Mouse (Mus musculus) ovary, postnatal 14 days (tissue): Measurements from ENCODE around the gene Mid1.

Source experiments
- DNase-seq: peaks from one replicate; pipeline ENCODE4 v3.0.0; 2022; ENCODE audit warnings: low spot score

The Mid1 gene

DNA sequence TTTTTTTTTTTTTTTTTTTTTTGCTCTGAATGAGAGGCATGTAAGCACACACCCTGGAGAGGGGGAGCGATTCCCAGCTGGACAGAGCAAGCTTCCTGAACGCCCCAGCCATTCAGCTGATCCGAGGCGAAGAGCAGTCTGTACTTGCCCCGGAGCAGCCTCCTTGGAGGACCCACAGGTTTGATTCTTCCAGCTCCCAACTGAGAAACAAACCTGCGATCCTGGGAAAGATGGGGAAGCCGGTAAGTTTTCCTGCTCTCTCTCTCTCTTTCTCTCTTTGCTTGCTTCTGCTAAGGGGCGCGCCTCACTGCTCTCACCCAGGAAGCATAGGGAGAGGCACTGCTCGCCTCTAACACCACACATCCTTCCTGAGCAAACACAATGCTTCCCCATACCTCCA is at the start of gene Mid1:
Mid1 (plus strand) TSS at position 69 of the 400 bp plus-strand sequence.
- peak; percentile 7 for DNase-seq

- DNase-seq: no peak
Observed at GRCm38 (mm10) chrX:169673056-169673455, 11.9 kb upstream of the Mid1 start.

- DNase-seq: no peak
Observed at GRCm38 (mm10) chrX:169676313-169676712, 8.7 kb upstream of the Mid1 start.

GRCm38 (mm10) chrX:169685731-169686130 is 732 bp downstream of the Mid1 start:
- no peak for DNase-seq

DNA sequence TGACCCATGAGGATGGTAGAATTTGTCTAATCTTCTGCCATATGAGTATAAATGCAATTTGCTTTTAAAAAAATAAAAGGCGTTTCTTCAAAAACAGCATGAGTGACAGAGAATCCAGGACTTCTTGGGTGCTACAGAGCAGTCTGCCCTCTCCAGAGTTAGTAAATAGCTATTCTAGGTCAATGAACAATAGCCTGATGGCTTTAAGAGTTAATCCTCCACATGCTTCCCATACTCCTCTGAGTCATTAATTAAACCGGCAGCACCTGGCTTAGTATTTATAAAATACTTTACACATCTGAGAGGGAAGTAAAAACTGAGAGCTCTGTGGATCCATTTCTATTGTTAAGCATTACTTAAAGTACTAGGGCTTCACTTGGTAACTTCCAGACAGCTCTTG is 6.2 kb downstream of the Mid1 start:
- DNase-seq: no peak

- DNase-seq: no peak
Observed at GRCm38 (mm10) chrX:169691675-169692074, 6.7 kb downstream of the Mid1 start.

DNA sequence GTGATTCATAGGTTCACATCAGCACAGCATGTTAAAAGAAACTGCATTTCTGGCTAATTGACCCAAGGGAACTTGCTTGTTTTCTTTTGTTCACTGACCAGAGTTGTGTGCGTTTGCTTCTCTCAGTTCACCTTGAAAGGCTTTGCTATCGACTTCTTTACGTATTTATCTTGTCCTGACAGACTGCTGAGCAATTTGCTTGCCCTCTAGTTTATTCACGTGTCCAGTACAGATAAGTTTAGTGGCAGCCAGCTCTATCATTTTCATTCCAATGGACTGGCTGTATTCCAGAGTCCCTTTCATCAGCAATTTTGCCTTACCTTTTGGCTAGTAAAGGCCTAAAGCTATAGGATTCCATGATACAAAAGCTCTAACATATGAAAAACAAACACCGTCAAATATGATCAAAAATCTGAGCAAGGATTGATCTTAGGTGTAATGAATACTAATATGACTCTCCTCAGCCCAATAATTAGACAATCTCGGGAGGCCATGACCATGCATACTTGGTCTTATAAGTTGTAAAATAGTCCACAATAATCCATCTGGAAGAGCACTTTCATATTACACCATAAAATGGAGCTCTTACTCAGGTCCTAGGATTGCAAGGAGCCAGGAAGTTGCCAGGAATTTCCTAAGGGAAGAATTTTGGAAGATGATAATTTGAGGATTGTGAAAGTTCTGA is 7.4 kb downstream of the Mid1 start:
- no peak for DNase-seq

DNA sequence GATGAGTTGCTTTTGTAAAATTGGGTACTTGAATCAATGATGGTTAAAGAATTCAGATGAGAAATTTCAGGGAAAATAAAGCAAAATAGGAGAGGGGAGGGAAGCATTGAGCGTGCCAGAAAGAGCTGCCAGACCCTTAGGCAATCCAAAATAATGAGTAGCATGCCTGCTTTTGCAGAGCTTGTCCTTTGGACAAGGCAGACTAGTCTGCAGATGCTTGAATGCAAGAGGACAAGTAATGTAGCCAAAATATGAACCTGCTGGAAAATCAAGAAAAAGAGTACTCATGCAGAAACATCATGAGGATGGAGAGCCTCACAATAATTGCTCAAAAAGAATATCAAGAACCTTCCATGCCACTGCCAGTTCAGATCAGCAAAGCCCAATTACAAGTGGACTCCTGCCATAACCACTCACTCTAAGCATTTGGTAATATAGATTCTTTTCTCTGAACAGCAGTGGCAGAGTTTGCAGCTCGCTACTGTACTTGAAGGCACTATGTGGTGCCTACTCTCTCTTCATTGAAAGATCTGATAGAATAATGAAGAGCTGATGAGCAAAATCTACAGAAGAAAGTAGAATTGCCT is 19.1 kb downstream of the Mid1 start:
- DNase-seq: no peak

GRCm38 (mm10) chrX:169723511-169723910 is 38.5 kb downstream of the Mid1 start:
- DNase-seq: no peak

DNA sequence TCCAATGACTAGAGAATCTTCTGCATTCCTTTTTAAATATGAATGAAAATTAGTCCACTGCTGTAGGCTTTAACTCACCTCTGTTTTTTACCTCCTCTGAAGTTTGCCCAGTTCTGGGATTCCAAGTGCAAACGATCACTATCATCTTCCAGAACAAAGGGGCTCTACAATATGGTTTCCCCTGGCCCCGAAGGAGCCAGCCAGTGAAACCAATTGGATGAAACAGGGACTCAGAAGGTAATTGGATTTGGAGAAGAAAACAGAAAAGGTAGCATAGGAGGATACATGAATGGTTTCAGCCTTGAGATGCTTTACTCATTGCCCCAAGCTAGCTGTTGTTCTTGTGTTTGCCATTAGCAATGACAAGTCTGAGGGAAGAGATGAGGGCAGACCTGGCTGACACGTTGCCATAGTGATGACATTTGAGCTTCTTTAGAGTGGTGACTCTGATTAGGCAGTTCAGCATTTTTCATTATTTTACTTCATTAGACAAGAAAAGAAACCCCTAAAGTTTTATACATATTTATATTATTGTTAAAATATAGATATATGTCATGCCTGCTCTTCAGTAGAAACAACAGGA is 50.5 kb downstream of the Mid1 start:
- DNase-seq: no peak

DNA sequence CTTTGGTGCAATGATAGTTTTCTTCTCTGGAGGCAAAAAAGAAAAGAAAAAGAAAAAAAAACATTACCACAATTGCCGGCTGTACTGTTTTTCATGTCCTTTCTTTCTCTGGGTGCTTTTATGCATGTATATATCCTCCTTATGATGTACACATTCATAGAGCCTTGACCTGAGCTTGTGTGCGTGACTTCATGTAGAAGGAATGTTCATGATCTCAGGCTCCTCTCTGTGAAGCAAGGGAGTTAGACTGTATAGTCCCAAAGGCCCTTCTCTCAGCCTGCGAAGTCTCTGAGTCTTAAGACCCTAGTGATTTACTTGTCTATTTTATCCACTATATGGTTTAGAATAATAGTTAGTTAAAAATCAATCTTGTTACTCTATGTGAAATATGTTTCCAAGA is 73.0 kb downstream of the Mid1 start:
- no peak for DNase-seq

DNA sequence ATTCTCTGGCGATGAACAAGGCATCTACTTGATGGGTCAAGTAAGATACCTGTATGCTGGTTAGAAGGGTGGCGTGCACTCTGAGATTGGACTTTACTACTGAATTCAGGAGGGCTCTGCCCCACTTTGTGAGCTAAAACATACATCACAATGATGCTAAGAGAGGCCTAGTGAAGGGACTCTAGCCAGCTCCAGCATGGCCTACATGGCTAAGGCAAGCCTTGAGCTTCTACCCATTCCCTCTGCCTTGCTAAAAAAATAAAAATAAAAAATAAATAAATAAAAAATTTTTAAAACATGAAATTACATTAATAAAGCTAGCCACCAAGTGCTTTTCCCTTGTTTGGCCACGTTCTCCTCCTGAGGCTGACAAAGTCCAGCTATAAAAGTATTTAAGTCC is 94.5 kb downstream of the Mid1 start, which contains the start of gene 4933400A11Rik:
4933400A11Rik (minus strand) TSS at position 101 of the 400 bp plus-strand sequence.
- DNase-seq: no peak

DNA sequence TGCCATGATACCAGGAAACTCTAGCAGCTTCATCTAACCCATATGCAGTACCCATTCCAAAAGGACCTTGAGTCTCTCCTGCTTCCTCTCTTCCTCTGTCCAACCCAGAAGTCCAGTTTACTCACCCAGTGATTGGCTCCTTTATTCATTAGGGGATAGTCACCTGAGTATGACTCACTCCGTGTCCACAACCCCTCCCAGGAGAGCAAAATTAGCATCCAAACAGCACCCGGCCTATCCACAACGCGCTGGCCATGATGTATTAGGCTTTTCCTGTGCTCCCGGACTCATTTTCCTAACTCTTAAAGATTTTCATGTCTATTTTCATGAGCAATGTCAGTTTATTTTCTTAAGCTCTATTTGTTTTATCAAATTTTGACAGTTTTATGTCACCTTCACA is 104.7 kb downstream of the Mid1 start:
- no peak for DNase-seq

GRCm38 (mm10) chrX:169792879-169793278 is 107.9 kb downstream of the Mid1 start:
- DNase-seq: no peak

GRCm38 (mm10) chrX:169794421-169794820 is 109.4 kb downstream of the Mid1 start:
- DNase-seq: no peak

DNA sequence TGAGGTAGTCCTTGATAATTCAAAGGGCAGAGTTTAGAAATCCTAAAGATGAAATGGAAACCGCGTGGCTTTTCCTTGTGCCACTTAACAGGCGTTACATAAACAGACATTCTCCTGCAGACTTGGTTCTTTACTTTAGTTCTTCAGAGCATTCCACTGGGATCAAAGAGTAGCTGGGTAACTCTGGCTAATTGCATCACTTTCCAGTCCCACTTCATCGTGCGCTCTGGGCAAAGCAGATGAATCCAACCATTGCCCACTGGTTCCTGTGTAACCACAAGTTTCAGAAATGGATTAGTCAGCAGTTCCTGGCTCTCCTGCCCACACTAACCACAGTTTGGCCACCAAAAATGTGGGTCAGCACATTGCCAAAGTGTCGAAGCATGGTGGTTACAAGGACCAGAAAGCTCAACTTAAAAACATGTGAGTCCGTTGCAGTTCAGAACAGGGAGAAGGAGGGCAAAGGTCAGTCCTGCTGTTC is 109.9 kb downstream of the Mid1 start:
- DNase-seq: no peak

DNA sequence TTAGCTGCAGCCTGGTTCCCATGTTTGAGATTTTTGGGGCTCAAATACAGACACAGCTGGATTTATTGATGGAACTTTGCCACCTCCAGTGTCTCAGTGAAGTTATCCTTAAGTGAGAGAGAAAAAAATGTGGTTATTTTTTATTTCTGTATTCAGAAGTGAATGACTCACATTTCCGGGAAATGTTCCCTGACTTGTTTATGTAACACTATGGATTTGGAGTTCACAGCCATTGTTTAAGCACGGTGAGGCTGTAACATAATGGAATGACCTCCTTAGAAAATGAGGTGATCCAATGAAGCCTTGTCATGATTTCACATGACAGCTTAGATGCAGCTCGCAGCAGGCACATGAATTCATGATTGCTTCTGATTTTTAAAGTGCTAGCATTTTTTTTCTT is 112.1 kb downstream of the Mid1 start:
- DNase-seq: no peak

DNA sequence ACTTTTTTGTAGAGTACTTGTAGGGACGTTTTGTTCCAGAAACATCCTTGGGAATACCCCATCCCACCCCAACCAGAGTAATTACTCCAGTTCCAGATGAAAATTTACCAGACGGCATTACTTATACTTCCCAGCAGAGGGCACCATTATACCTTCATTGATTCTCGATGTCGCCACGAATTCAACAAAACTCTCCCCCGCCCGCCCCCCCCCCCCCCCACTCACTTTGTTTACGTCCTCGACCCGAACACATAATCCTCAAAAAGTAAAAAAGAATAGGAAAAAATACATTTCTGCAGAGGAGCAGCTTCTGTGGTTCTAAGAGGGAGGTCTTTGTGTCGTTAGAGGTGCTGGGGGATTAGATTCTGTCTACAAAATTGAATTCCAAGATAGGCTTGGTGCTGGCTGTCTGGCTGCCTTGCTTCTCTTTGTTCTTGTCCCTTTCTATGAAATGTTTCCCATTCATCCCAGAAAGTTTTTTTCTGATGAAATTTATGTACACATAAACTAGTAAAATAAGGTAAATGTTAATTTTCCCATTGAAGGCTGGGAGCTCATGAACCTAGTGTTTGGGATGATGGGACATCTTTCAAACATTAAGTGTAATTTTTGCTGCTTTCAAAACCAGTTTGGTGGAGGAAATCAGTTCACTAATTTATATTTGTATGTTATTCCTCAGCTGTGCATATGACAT is 114.1 kb downstream of the Mid1 start:
- peak; percentile 5 for DNase-seq

- no peak for DNase-seq
Observed at GRCm38 (mm10) chrX:169800238-169800637, 115.2 kb downstream of the Mid1 start.

DNA sequence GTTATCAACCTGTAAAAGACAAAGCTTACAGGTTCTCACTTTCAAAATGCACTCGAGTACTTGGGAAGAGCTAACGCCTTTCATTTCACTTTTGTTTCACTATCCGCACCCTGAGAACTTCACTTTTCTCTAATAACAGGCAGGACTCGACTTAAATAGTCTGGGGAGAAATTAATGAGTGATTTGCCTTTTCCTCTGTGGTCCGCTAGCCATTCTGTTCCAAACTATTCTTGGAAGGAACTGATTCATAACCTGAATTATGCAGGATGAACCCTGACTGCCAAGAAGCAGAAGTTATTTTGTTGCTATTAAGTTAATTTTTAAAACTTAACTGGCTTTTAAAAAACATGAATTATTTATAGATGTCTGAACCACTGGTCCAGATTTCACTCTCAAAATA is 120.8 kb downstream of the Mid1 start:
- DNase-seq: no peak

- DNase-seq: no peak
Observed at GRCm38 (mm10) chrX:169807744-169808143, 122.7 kb downstream of the Mid1 start.

DNA sequence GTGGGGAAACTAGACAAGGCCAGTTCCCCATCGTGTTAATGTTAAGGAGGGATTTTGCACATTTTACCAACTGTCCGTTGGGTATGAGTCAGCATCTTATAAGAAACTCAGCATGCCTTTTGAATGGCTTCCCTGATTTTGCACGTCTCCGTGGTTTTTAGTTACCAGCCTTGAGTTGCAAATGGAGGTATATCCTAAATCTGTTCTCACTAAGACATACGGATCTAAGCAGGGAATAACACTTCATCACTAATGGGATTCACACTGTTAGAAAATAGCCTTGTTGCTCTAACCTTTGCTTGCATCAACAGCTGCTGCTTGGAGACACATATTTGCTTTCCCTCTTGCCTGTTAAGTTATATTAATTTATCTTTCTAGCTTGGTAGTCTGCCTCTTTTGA is 126.3 kb downstream of the Mid1 start:
- no peak for DNase-seq

- no peak for DNase-seq
Observed at GRCm38 (mm10) chrX:169811783-169812182, 126.8 kb downstream of the Mid1 start.
